Mouse (Mus musculus): ENCODE measurements around the gene Drd3.

The Drd3 gene

GRCm38 (mm10) chr16:43753751-43754150 lies at the start of gene Drd3:
Drd3 (plus strand) TSS chr16:43754026.
- peak; percentile 58 for DNase-seq

- no peak for DNase-seq
Measured at GRCm38 (mm10) chr16:43708335-43709061, 45.3 kb upstream of the Drd3 start.

- DNase-seq = peak; percentile 92
Measured at GRCm38 (mm10) chr16:43709062-43709413, 44.8 kb upstream of the Drd3 start.

- peak; percentile 85 for DNase-seq
Measured at GRCm38 (mm10) chr16:43709432-43710133, 44.2 kb upstream of the Drd3 start.

GRCm38 (mm10) chr16:43710134-43710475 lies 43.7 kb upstream of the Drd3 start:
- DNase-seq = no peak

- peak; percentile 99 for DNase-seq
Measured at GRCm38 (mm10) chr16:43710651-43711050, 43.2 kb upstream of the Drd3 start.

DNA sequence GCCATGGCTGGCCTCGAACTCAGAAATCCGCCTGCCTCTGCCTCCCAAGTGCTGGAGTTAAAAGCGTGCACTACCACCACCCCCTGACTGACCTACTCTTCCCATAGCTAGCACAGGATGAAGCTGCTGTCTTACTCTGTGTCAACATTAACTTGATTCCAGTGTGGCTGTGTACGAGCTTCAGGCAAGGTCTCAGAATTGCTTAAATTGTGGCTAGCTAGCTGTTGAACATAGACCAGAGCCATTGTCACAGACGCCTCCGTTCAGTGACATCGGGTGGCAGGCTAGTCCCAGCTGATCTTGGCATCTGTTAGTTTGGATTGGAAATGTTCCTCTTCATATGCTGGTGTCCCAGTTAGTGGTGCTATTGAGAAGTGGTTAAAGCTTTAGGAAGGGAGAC lies 42.5 kb upstream of the Drd3 start:
- peak; percentile 85 for DNase-seq

- DNase-seq = no peak
Measured at GRCm38 (mm10) chr16:43724444-43724843, 29.4 kb upstream of the Drd3 start.

DNA sequence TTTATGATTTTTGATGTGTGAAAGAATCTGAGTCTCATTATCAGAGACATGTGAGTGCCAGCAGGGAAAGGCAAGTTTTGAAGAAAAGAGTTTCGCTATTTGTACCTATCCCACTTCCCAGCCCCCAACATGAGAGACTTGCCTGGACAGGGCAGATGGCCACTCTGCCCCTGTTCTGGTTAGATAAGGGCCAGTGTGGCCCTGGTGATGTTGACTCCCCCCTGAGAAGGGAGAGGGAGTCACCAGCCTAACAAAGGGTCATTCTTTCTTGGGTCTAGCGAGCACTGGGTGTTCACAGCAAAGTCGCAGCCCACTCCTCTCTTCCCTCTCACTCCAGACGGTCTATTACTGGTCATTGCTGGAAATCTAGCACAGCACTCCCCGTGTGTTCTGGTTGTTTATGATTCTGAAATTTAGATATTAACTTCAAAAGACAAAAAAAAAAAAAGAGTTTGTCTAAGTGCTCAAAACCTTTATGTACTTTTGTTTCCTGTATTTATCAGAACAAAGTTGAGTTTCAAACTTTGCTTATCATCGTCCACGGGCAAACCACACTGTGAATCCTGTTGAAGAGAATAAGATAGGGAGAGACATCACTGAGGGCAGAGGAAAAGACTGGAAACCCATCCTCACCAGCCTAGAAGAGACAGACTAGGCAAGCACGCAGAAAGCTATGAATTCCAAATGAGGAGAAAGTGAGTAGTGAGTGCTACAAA lies 24.2 kb upstream of the Drd3 start:
- DNase-seq = peak; percentile 75

GRCm38 (mm10) chr16:43730281-43730680 lies 23.5 kb upstream of the Drd3 start:
- DNase-seq = no peak

- DNase-seq = peak; percentile 84
Measured at GRCm38 (mm10) chr16:43732496-43732895, 21.3 kb upstream of the Drd3 start.

DNA sequence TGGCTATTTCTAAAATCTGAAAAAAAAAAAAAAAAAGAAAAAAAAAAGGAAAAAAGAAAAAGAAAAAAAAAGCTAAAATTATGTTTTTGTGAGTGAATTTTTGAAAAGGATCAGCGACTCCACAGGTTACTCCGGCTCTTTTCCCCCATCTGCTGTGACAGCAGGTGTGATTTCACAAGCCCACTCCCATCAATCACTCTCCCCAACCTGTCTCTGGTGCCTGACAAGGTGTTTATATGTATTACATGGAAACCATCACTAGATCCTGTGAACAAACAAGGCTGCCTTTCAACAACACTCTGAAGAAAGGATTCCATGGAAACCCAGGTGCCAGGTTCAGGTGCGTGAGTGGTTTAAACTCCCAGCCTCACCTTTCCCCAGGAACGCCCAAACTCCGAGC lies 20.9 kb upstream of the Drd3 start:
- no peak for DNase-seq

DNA sequence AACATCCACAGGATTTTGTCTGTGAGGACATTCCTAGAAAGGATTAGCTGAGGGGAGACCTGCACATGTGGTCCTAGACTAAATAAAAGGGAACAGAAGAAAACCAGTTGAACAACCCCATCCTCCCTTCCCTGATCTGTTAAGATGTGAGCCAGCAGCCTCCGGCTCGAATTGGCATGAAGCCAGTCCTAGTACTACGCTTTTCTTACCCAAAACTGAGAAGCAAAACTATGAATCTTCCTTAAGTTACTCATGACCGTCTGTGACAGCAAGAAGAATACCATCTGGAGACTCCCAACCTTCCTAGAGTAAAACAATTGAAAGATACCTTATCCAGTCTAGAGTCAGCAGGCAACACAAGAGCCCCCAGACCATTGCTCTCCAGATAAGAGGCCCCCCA lies 15.9 kb upstream of the Drd3 start:
- peak; percentile 54 for DNase-seq

- no peak for DNase-seq
Measured at GRCm38 (mm10) chr16:43740936-43741335, 12.9 kb upstream of the Drd3 start.

DNA sequence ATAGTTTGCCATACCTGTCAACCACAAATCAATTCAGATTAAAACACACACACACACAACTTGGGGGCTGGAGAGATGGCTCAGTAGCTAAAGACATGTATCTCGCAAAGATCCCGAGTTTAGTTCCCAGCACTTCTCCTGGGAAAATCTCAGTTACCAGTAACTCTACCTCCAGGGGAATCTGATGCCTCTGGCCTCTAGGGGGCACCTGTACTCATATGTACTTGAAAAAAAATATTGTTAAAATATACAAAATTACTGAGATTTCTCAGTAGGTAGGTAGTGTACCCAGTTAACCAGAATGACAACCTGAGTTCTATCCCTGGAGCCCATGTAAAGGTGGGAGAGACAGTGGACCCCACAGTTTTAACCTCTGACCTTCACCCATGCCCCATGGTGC lies 5.4 kb upstream of the Drd3 start:
- no peak for DNase-seq

- DNase-seq = peak; percentile 43
Measured at GRCm38 (mm10) chr16:43752900-43753299, 926 bp upstream of the Drd3 start.

GRCm38 (mm10) chr16:43772358-43772757 lies 18.5 kb downstream of the Drd3 start:
- DNase-seq = peak; percentile 95

GRCm38 (mm10) chr16:43772766-43773165 lies 18.9 kb downstream of the Drd3 start:
- DNase-seq = no peak

GRCm38 (mm10) chr16:43773506-43773905 lies 19.7 kb downstream of the Drd3 start:
- peak; percentile 75 for DNase-seq

GRCm38 (mm10) chr16:43776886-43777285 lies 23.1 kb downstream of the Drd3 start:
- peak; percentile 60 for DNase-seq

DNA sequence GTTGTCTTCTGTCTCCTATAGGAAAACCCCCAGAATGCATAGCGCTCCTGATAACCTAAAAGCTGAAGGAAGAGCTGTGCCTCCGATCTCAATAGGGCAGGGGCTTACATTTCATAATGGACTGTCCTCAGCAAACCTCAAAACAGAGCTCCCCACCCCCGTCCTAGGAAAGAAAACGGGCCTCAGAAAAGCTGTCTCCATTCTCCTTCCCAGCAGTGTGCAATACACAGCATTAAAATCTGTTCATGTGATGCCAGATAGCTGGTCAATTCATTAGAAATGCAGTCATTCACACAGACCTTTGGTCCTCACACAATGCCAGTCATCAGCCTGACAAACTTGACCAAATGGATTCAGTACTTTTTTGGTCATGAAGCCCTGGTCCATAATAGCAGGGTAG lies 45.7 kb downstream of the Drd3 start:
- DNase-seq = peak; percentile 55

GRCm38 (mm10) chr16:43800119-43800721 lies 46.4 kb downstream of the Drd3 start:
- DNase-seq = peak; percentile 78

- DNase-seq = peak; percentile 66
Measured at GRCm38 (mm10) chr16:43801137-43801536, 47.3 kb downstream of the Drd3 start.
